25 mouse cellular contexts compared by ENCODE assay signal in genomic region chr6:15463390-15463789, GRCm38 (mm10).
DNase-seq lines count a peak whose midpoint lies in the region; ATAC-seq and TF ChIP-seq lines count a peak whose summit lies in the region.
"Had no signal": no experiment of that assay in that cellular context is flagged by ENCODE, and none has a peak within 500 bp of the region (broad histone marks: within the 10 kb centered on the region; RNA-seq: fewer than 3 reads in every experiment).

No protein-coding gene starts in this region.

- H3K27ac ChIP-seq in CH12.LX (ENCODE audit: insufficient read depth, low read depth): no peak overlapping the region
- no peak overlapping the region for H3K27ac ChIP-seq in forebrain, embryonic 13.5 days
- H3K27ac ChIP-seq: embryonic facial prominence, embryonic 13.5 days; embryonic facial prominence, embryonic 15.5 days; forebrain, embryonic 10.5 days; forebrain, embryonic 12.5 days; forebrain, embryonic 15.5 days had no signal

- H3K27me3 ChIP-seq in CH12.LX (replicated peaks): no peaks in the 10 kb centered on the region
- no peaks in the 10 kb centered on the region for H3K27me3 ChIP-seq in forebrain, embryonic 13.5 days
- H3K27me3 ChIP-seq: embryonic facial prominence, embryonic 13.5 days; embryonic facial prominence, embryonic 15.5 days; forebrain, embryonic 12.5 days; forebrain, embryonic 15.5 days had no signal

- no peak for TF ChIP-seq RAD21 in CH12.LX (IDR thresholded peaks at IDR 0.05; ENCODE audit: low read depth, low read length)

- H3K4me1 ChIP-seq in CH12.LX (ENCODE audit: control insufficient read depth in 1 of 2, insufficient read depth in 2 of 2): peaks cover 0 to 12% of the 10 kb centered on the region in 2 experiments; a peak in 1 of 4 replicates
- H3K4me1 ChIP-seq in forebrain, embryonic 13.5 days: no peaks in the 10 kb centered on the region
- H3K4me1 ChIP-seq: embryonic facial prominence, embryonic 13.5 days; embryonic facial prominence, embryonic 15.5 days; forebrain, embryonic 12.5 days; forebrain, embryonic 15.5 days had no signal

- H3K4me2 ChIP-seq in CH12.LX (ENCODE audit: insufficient read depth, low read depth, poor library complexity, severe bottlenecking): no peak overlapping the region
- H3K4me2 ChIP-seq in forebrain, embryonic 13.5 days: no peak overlapping the region
- H3K4me2 ChIP-seq: embryonic facial prominence, embryonic 13.5 days; embryonic facial prominence, embryonic 15.5 days; forebrain, embryonic 12.5 days; forebrain, embryonic 15.5 days had no signal

- 88% methylated on average over 2 of the region's 2 CpGs for WGBS in forebrain, embryonic 13.5 days

- no peak for DNase-seq in CH12.LX (ENCODE audit: extremely low read depth)
- DNase-seq in layer of hippocampus, adult 9-10 months (ENCODE audit: low spot score): no peak
- no peak for DNase-seq in ovary, postnatal 36 days (ENCODE audit: low spot score)
- DNase-seq: adrenal gland, adult 8-10 months; adrenal gland, postnatal 25 days; cerebellum, adult 11 months; cerebellum, adult 18-20 months; cerebellum, adult 8-10 months; cerebellum, adult 9-11 months; cerebellum, postnatal 25 days; embryo, embryonic 11 days; forebrain, postnatal 0 days had no signal

- TF ChIP-seq CTCF in CH12.LX (conservative IDR thresholded peaks at IDR 0.05 in 1 of 2, IDR thresholded peaks at IDR 0.05 in 1 of 2; ENCODE audit: low read depth in 2 of 2, low read length in 2 of 2): no peak

- in situ Hi-C loops in CH12.LX (cut with MboI; ENCODE audit: low pct_ligation_motif_present, low pct_unique_long_range_greater_than_20kb, low sequenced_read_pairs): no loop called here

- dilution Hi-C loops in CH12.LX (cut with MboI; ENCODE audit: extremely low pct_ligation_motif_present, extremely low pct_unique_long_range_greater_than_20kb, low sequenced_read_pairs): no loop called here

- no peak overlapping the region for H3K4me3 ChIP-seq in CH12.LX (replicated peaks in 1 of 3; ENCODE audit: low read depth in 2 of 3, low read length in 2 of 3, poor library complexity in 1 of 3)
- no peak overlapping the region for H3K4me3 ChIP-seq in forebrain, embryonic 13.5 days
- H3K4me3 ChIP-seq: embryonic facial prominence, embryonic 13.5 days; embryonic facial prominence, embryonic 15.5 days; erythroblast, embryonic 14.5 days; forebrain, embryonic 10.5 days; forebrain, embryonic 12.5 days; forebrain, embryonic 15.5 days had no signal

- no peaks in the 10 kb centered on the region for H3K36me3 ChIP-seq in CH12.LX (replicated peaks in 1 of 2; ENCODE audit: control insufficient read depth in 1 of 2, insufficient read depth in 1 of 2, low read length in 1 of 2)
- no peaks in the 10 kb centered on the region for H3K36me3 ChIP-seq in forebrain, embryonic 13.5 days (ENCODE audit: poor library complexity, severe bottlenecking)
- H3K36me3 ChIP-seq: embryonic facial prominence, embryonic 13.5 days; embryonic facial prominence, embryonic 15.5 days; forebrain, embryonic 10.5 days; forebrain, embryonic 12.5 days; forebrain, embryonic 15.5 days had no signal

- TF ChIP-seq POLR2A in CH12.LX (IDR thresholded peaks at IDR 0.05; ENCODE audit: low read depth, low read length): no peak

- no peaks in the 10 kb centered on the region for H3K9me3 ChIP-seq in CH12.LX (replicated peaks; ENCODE audit: low read length)
- no peaks in the 10 kb centered on the region for H3K9me3 ChIP-seq in forebrain, embryonic 13.5 days (replicated peaks)
- H3K9me3 ChIP-seq: embryonic facial prominence, embryonic 13.5 days; embryonic facial prominence, embryonic 15.5 days; forebrain, embryonic 10.5 days; forebrain, embryonic 12.5 days; forebrain, embryonic 15.5 days had no signal

- no peak overlapping the region for H3K9ac ChIP-seq in CH12.LX (ENCODE audit: insufficient read depth, low read depth)
- H3K9ac ChIP-seq in forebrain, embryonic 13.5 days: no peak overlapping the region
- H3K9ac ChIP-seq: embryonic facial prominence, embryonic 13.5 days; embryonic facial prominence, embryonic 15.5 days; forebrain, embryonic 12.5 days; forebrain, embryonic 15.5 days; forebrain, postnatal 0 days had no signal

- no peaks in the 10 kb centered on the region for H3K79me2 ChIP-seq in CH12.LX (replicated peaks; ENCODE audit: control insufficient read depth, extremely low read depth, insufficient read depth, poor library complexity, severe bottlenecking)

- no peak for TF ChIP-seq EP300 in CH12.LX (IDR thresholded peaks at IDR 0.05; ENCODE audit: low read length)

- peak; percentile 99 for ATAC-seq in common myeloid progenitor, adult 5-6 weeks (replicated peaks; ENCODE audit: low read depth, poor library complexity, severe bottlenecking)
- ATAC-seq in hematopoietic stem cell, adult 5-6 weeks (replicated peaks in 1 of 2; ENCODE audit: insufficient read depth in 1 of 2, low FRiP score in 2 of 2, low TSS enrichment in 1 of 2, low read depth in 1 of 2, poor library complexity in 2 of 2, severe bottlenecking in 2 of 2): peak; percentile 97 to 99
- ATAC-seq in megakaryocyte progenitor cell, adult 5-6 weeks (replicated peaks; ENCODE audit: poor library complexity): peak; percentile 97
- no peak for ATAC-seq in forebrain, embryonic 13.5 days
- ATAC-seq: activated CD4-positive, CD25-positive, alpha-beta regulatory T cell, adult 4 months; CD4-positive, CD25-positive, alpha-beta regulatory T cell, adult 4 months; forebrain, embryonic 15.5 days; forebrain, postnatal 0 days; Patski had no signal

TF ChIP-seq in CH12.LX, 34 proteins besides CTCF, POLR2A, EP300 and RAD21:
- TF ChIP-seq TCF12 (IDR thresholded peaks at IDR 0.05; ENCODE audit: low read depth, low read length) (no peak), ZNF384 (IDR thresholded peaks at IDR 0.05; ENCODE audit: low read depth, low read length) (0 out of 2 replicates have a peak, but pooled peaks have one; percentile 20), SIN3A (IDR thresholded peaks at IDR 0.05; ENCODE audit: low read length) (no peak), GABPA (IDR thresholded peaks at IDR 0.05; ENCODE audit: insufficient replicate concordance, low read depth, low read length) (no peak), ELF1 (IDR thresholded peaks at IDR 0.05; ENCODE audit: low read depth, low read length) (no peak), SMC3 (IDR thresholded peaks at IDR 0.05; ENCODE audit: low read depth, low read length) (no peak), ZC3H11A (IDR thresholded peaks at IDR 0.05; ENCODE audit: low read depth, low read length) (no peak), CHD1 (IDR thresholded peaks at IDR 0.05; ENCODE audit: low read depth, low read length) (no peak)
